Mouse (Mus musculus): Measurements from ENCODE around the gene Brd9.

DNA sequence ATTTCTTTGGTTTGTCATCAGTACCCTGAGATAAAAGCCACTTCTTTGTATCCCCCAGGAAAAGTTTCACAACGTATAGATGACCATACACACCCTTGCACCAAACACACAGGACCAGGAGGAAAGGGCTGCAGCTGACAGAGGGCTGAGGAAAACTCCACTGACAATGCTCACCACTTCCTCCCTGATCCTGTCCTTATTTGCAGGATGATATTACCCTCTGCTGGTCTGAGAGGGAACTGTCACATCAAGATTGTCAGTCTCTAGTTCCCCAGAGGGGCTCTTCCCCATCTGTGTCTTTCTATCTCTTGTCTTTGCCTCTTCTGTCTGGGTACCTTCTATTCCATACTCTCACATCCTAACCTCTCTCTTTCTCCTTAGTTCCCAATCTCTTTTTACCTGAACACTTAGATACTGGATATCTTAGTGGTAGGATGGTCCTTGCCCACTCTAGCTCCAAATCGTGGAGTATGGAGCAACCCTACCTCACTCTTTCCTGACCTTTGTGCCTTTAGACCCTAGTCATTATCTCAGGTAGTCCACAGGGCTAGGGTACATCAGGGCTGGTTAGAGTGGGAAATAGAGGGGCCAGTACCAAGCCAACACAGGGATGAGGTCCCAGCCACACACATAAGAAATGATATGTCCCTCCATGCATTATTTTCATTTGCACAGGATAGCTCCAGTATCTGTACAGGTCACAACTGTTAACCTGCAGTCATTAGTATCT lies 29.8 kb upstream of the Brd9 start:
- TF ChIP-seq POLR2A (IDR thresholded peaks at IDR 0.05; ENCODE audit: extremely low read depth, insufficient read depth, low read length) (no peak), CTCF (IDR thresholded peaks at IDR 0.05; ENCODE audit: extremely low read depth, insufficient read depth, low read length) (peak; percentile 87)
